Mouse (Mus musculus): Measurements from ENCODE around the gene Scarb1. TPM values are rescaled to one million over a fixed set of nuclear protein-coding genes. Genes with fewer than 3 reads are reported as not detected.

The Scarb1 gene
- polyA plus RNA-seq, 1 experiment from 2014 or later = 28.0 TPM

GRCm38 (mm10) chr5:125287053-125287655 is 53.7 kb downstream of the Scarb1 start:
- Histone ChIP-seq H3K4me3 (no peak overlapping the region), H3K4me1 (replicated peaks) (peaks cover 11% of the 10 kb centered on the region), H3K9ac (no peak overlapping the region), H3K27me3 (no peaks in the 10 kb centered on the region), H3K36me3 (peaks cover 7% of the 10 kb centered on the region), H3K9me3 (no peaks in the 10 kb centered on the region), H3K27ac (no peak overlapping the region), H3K4me2 (no peak overlapping the region)
- 95% methylated on average over 9 of the region's 9 CpGs for WGBS
- ATAC-seq (ENCODE audit: low FRiP score) = no peak

GRCm38 (mm10) chr5:125286090-125286489 is 54.8 kb downstream of the Scarb1 start:
- H3K27ac ChIP-seq = no peak overlapping the region
- peaks cover 7% of the 10 kb centered on the region for H3K36me3 ChIP-seq
- peaks cover 11% of the 10 kb centered on the region for H3K4me1 ChIP-seq (replicated peaks)
- H3K9me3 ChIP-seq = no peaks in the 10 kb centered on the region
- no peak overlapping the region for H3K4me3 ChIP-seq
- ATAC-seq (ENCODE audit: low FRiP score) = no peak
- H3K9ac ChIP-seq = no peak overlapping the region
- 91% methylated on average over 11 of the region's 11 CpGs for WGBS
- no peaks in the 10 kb centered on the region for H3K27me3 ChIP-seq
- H3K4me2 ChIP-seq = no peak overlapping the region

- WGBS = 16% methylated on average over 35 of the region's 35 CpGs
- peak; percentile 85 for ATAC-seq (ENCODE audit: low FRiP score)
- Histone ChIP-seq H3K27me3 (no peaks in the 10 kb centered on the region), H3K4me2 (peak overlapping the region; percentile 71), H3K36me3 (peaks cover 7% of the 10 kb centered on the region), H3K9ac (peak overlapping the region; percentile 68), H3K9me3 (no peaks in the 10 kb centered on the region), H3K4me1 (replicated peaks) (peaks cover 19% of the 10 kb centered on the region), H3K4me3 (peak overlapping the region; percentile 40), H3K27ac (peak overlapping the region; percentile 35)
Observed at GRCm38 (mm10) chr5:125283748-125284640, 56.9 kb downstream of the Scarb1 start.

GRCm38 (mm10) chr5:125279216-125279615 is 61.7 kb downstream of the Scarb1 start:
- 29% methylated on average over 7 of the region's 7 CpGs for WGBS
- no peaks in the 10 kb centered on the region for H3K9me3 ChIP-seq
- H3K4me3 ChIP-seq = no peak overlapping the region
- no peak overlapping the region for H3K27ac ChIP-seq
- no peak overlapping the region for H3K4me2 ChIP-seq
- no peaks in the 10 kb centered on the region for H3K36me3 ChIP-seq
- no peaks in the 10 kb centered on the region for H3K27me3 ChIP-seq
- 0 out of 2 replicates have a peak overlapping the region, but pooled peaks have one; percentile 2 for H3K9ac ChIP-seq
- ATAC-seq (ENCODE audit: low FRiP score) = no peak
- peaks cover 18% of the 10 kb centered on the region for H3K4me1 ChIP-seq (replicated peaks)

- no peak for ATAC-seq (ENCODE audit: low FRiP score)
- Histone ChIP-seq H3K4me1 (replicated peaks) (peaks cover 14% of the 10 kb centered on the region), H3K27ac (no peak overlapping the region), H3K4me3 (no peak overlapping the region), H3K36me3 (no peaks in the 10 kb centered on the region), H3K27me3 (no peaks in the 10 kb centered on the region), H3K4me2 (no peak overlapping the region), H3K9ac (no peak overlapping the region), H3K9me3 (no peaks in the 10 kb centered on the region)
- 40% methylated on average over 6 of the region's 6 CpGs for WGBS
Observed at GRCm38 (mm10) chr5:125278314-125278713, 62.6 kb downstream of the Scarb1 start.

GRCm38 (mm10) chr5:125277313-125277712 is 63.6 kb downstream of the Scarb1 start:
- H3K27ac ChIP-seq = no peak overlapping the region
- 87% methylated on average over 6 of the region's 6 CpGs for WGBS

GRCm38 (mm10) chr5:125276765-125277164 is 64.1 kb downstream of the Scarb1 start:
- H3K9ac ChIP-seq = no peak overlapping the region
- H3K4me1 ChIP-seq (replicated peaks) = peaks cover 14% of the 10 kb centered on the region
- 63% methylated on average over 4 of the region's 4 CpGs for WGBS
- H3K27me3 ChIP-seq = no peaks in the 10 kb centered on the region
- no peaks in the 10 kb centered on the region for H3K36me3 ChIP-seq
- H3K27ac ChIP-seq = no peak overlapping the region
- H3K4me2 ChIP-seq = no peak overlapping the region
- H3K4me3 ChIP-seq = no peak overlapping the region
- no peaks in the 10 kb centered on the region for H3K9me3 ChIP-seq
- no peak for ATAC-seq (ENCODE audit: low FRiP score)

More at GRCm38 (mm10) chr5:125277313-125277712, 63.6 kb downstream of the Scarb1 start:
- H3K27me3 ChIP-seq = no peaks in the 10 kb centered on the region
- no peaks in the 10 kb centered on the region for H3K9me3 ChIP-seq
- H3K9ac ChIP-seq = no peak overlapping the region
- no peaks in the 10 kb centered on the region for H3K36me3 ChIP-seq
- no peak overlapping the region for H3K4me2 ChIP-seq
- no peak for ATAC-seq (ENCODE audit: low FRiP score)
- H3K4me1 ChIP-seq (replicated peaks) = peaks cover 14% of the 10 kb centered on the region
- no peak overlapping the region for H3K4me3 ChIP-seq

GRCm38 (mm10) chr5:125275315-125275714 is 65.6 kb downstream of the Scarb1 start:
- no peak overlapping the region for H3K27ac ChIP-seq
- no peaks in the 10 kb centered on the region for H3K9me3 ChIP-seq
- H3K27me3 ChIP-seq = no peaks in the 10 kb centered on the region
- no peaks in the 10 kb centered on the region for H3K36me3 ChIP-seq
- H3K4me1 ChIP-seq (replicated peaks) = peaks cover 22% of the 10 kb centered on the region
- ATAC-seq (ENCODE audit: low FRiP score) = no peak
- H3K4me2 ChIP-seq = no peak overlapping the region
- no peak overlapping the region for H3K9ac ChIP-seq
- 88% methylated on average over 8 of the region's 8 CpGs for WGBS
- H3K4me3 ChIP-seq = no peak overlapping the region

GRCm38 (mm10) chr5:125274773-125275172 is 66.1 kb downstream of the Scarb1 start:
- no peak for ATAC-seq (ENCODE audit: low FRiP score)
- no peak overlapping the region for H3K27ac ChIP-seq
- WGBS = 89% methylated on average over 3 of the region's 3 CpGs
- peaks cover 22% of the 10 kb centered on the region for H3K4me1 ChIP-seq (replicated peaks)
- H3K9me3 ChIP-seq = no peaks in the 10 kb centered on the region
- no peaks in the 10 kb centered on the region for H3K27me3 ChIP-seq
- H3K9ac ChIP-seq = no peak overlapping the region
- H3K4me3 ChIP-seq = no peak overlapping the region
- no peak overlapping the region for H3K4me2 ChIP-seq
- H3K36me3 ChIP-seq = no peaks in the 10 kb centered on the region

- Histone ChIP-seq H3K36me3 (no peaks in the 10 kb centered on the region), H3K4me3 (no peak overlapping the region), H3K9ac (no peak overlapping the region), H3K4me2 (no peak overlapping the region), H3K27ac (no peak overlapping the region), H3K27me3 (no peaks in the 10 kb centered on the region), H3K9me3 (no peaks in the 10 kb centered on the region), H3K4me1 (replicated peaks) (peaks cover 16% of the 10 kb centered on the region)
- no peak for ATAC-seq (ENCODE audit: low FRiP score)
- 85% methylated on average over 2 of the region's 2 CpGs for WGBS
Observed at GRCm38 (mm10) chr5:125274182-125274581, 66.7 kb downstream of the Scarb1 start.

- Histone ChIP-seq H3K9me3 (no peaks in the 10 kb centered on the region), H3K27me3 (no peaks in the 10 kb centered on the region), H3K4me2 (no peak overlapping the region), H3K4me3 (no peak overlapping the region), H3K4me1 (replicated peaks) (peaks cover 17% of the 10 kb centered on the region), H3K27ac (no peak overlapping the region), H3K36me3 (no peaks in the 10 kb centered on the region), H3K9ac (0 out of 2 replicates have a peak overlapping the region, but pooled peaks have one; percentile 39)
- no peak for ATAC-seq (ENCODE audit: low FRiP score)
- WGBS = 30% methylated on average over 8 of the region's 8 CpGs
Observed at GRCm38 (mm10) chr5:125273666-125274109, 67.2 kb downstream of the Scarb1 start.

GRCm38 (mm10) chr5:125272231-125272988 is 68.5 kb downstream of the Scarb1 start:
- WGBS = 83% methylated on average over 10 of the region's 10 CpGs
- ATAC-seq (ENCODE audit: low FRiP score) = no peak
- Histone ChIP-seq H3K27ac (no peak overlapping the region), H3K4me2 (no peak overlapping the region), H3K27me3 (no peaks in the 10 kb centered on the region), H3K36me3 (no peaks in the 10 kb centered on the region), H3K4me3 (no peak overlapping the region), H3K9me3 (no peaks in the 10 kb centered on the region), H3K4me1 (replicated peaks) (peaks cover 28% of the 10 kb centered on the region), H3K9ac (no peak overlapping the region)
